Mouse (Mus musculus) megakaryocyte, adult 5-6 weeks (primary cell): ENCODE measurements at regions not wholly inside any gene's neighbourhood (a gene's known extent, or its start where the extent isn't known, plus 50 kb on each side); places are given as distances from the start of the nearest gene placed in this dataset.
A peak's percentile ranks its signal among the peaks of the same experiment; 100 is the strongest.

ENCODE experiments used
- ATAC-seq: 2 replicates; pipeline ENCODE4 v1.8.0; 2016; ENCODE audit warnings: mild to moderate bottlenecking, inconsistent platforms; ENCODE audit not compliant: poor library complexity, severe bottlenecking

DNA sequence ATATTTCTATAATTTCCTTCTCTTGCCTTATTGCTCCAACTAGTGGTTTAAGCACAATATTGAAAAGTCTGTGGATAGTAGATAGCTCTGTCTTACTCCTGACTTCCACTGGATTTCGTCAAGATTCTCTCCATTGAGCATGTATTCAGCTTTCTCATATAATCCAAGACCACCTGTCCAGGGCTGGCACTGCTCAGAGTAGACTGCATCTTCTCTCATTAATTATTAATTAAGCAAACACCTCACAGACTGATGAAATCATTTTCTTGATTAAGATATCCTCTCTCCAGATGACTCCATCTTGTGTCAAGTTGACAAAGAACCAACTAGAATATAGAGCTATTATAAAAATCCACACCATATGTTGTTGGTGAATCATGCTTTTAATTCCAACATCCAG is 310.5 kb upstream of the Tle1 start:
- no peak for ATAC-seq

DNA sequence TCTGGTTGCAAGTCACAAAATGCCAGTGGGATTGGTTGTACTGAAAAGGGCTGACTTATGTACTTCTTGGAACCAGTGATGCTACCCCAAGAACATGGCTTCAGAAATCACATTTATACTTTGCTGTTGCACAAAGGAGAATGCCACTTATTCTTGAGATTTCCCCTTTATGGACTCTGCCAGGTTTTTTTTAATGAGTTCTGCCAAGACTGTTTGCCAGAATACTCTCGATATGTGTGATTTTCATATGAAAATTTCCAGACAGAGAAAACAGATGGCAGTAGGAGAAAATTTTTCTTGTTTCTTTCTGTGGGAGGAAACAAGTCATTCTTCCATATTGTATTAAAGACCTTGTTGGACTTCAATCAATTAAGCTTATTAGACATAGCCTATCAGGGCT is 281.0 kb upstream of the Tle1 start:
- no peak for ATAC-seq

DNA sequence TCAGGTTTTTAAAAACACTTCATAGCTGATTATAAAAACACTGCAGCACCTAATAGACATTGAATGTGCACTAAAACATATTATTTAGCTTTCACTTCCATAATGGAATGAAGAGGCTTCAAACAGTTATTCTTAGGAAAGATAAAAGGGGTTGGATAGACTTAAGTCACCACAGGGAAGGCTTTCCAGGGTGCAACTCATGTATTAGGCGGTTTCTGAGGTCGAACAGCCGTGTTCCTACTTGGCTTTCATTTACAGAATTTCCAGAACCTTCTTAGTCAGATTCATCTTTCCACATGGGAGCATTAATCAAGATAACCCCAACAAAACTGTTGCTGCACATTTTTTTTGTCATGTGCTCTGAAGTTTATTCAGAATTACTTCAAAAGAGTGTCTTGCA is 279.8 kb upstream of the Tle1 start:
- no peak for ATAC-seq

DNA sequence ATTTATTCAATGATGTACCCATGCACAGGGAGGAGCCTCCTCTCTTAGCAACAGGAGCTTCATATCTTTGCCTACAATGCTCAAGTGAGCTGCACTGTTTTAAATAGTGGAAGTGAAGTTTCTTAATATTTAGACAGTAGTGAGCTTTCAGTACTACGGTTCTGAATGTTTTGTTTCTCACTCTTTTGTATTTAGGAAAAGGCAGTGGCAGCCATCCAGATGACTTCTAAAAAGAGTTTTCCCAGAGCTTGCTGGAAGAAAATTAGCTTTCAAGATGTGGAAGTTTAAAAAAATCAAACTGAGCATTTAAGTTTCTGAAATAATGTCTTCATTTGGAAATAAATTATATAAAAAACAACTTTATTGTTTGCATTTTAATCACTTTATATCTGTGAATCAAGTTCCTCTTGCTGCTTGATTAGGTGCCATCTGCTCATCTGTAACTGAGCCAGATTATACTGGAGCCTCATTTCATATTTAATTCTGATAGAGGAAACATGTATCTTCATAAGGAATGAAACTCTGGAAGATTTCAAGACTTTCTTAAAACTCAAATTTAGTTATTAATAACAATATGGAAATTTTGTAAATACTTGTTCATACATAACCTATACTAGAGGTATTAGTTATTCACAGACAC is 268.6 kb upstream of the Tle1 start:
- no peak for ATAC-seq

DNA sequence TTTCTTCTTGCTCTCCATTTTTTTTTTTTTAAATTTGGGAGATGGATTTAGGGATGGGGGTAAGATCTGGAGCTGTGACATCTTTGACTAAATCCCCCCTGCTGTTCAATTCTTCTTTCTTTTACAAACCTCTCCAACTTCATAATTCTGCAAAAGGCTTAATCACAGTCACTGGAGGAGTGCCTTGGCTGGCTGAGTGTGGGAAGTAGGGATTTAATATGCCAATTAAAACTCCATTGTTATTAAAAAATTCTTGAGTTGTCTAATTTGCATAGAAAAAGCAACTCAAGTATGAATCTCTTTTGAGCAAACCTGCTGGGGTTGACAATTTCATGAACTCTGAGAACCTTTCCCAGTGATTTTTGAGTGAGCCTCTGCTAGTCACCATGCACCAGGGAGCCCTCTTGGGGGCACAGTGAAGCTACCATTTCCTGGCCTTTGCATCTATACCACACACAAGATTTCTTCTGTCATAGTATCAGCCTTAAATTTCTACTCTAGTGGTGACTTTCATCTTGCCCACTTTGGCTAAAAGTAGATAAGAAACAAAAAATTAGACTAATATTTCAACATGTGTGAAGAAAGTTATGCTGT is 243.6 kb upstream of the Tle1 start:
- ATAC-seq, result no peak

DNA sequence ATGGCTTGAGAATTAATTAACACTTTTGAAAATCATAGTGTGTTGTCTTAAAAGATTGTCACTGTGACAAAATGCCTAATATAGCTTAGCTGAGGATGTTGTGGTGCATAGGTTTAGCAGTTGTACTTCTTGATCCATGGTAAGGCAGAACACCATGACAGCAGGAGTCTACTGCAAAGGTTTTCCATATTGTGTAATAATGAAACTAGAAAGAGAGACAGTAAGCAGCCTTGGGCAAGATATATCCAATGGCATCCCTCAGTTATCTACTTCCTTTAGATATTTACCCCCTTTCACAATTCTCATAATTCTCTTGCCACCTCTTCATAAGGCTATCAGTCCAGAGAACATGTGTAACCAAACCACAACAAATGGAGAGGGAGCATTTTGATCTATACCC is 236.6 kb upstream of the Tle1 start:
- peak; percentile 90 for ATAC-seq

DNA sequence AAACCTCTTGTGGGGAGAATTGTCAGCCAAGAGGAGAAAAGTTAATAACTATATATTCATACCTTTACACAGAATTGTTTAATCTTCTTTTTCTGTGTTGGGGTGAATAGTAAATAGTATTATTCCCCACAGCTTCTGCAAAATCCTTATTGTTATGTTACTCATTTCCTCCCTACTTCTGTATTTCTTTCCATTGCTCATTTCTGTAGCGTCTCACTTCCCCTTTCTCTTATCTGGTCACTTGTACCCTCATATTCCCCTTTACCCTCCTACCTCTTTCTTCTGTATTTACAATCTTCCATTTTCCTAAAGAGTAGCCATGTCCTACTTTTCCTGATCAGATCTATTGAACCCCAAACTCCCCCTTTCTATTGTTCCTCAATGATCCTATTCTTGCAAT is 224.6 kb upstream of the Tle1 start:
- ATAC-seq, result peak; percentile 96

DNA sequence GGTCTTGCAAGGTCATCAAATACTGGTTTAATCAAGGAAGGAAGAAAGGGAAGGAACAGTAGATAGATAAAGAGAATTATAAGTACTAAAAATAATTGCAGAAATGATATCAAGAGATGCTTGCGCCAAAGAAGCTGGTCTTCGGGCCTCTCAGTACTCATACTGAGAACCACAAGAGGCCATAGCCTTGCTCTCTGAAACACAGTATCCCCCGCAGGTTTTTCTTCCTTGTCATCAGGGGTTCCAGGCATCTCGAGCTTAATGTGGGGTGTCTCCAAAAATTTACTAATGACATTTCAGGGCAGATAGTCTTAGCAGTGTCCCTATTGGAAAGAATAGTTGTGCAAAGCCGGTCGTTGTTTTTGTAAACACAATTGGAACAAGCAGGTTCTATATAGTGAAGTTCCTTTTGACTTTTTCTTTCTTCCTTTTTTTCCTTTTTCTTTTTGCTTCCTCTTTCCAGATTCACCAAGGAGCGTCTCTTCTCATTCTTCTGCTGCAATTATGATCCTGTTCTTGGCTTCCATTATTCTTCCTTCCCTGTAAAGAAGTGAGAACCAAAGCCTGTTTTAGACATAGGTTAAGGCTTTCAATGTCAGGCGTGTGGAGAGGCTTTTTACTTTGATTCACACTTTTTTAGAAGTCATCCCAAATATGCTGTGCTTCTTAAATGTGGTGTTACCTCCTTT is 211.5 kb upstream of the Tle1 start:
- peak; percentile 53 for ATAC-seq

DNA sequence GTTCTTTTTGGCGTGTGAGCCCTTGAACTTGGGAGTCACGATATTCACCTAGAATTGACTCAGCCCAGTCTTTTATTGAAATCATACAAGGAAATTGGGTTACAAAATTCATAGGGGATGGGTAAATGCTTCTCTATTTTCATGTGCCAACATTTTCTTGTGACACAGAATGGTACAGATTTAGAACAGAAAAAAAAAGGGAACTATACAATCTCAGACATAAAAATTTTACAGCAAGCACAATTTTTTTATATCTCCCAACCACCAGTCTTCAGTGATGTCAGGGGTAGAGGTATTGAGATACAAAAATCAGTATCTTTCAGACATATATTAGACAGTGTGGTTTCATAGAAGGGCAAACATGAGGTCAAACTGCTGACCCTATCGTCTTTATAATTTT is 210.6 kb upstream of the Tle1 start:
- peak; percentile 58 for ATAC-seq

DNA sequence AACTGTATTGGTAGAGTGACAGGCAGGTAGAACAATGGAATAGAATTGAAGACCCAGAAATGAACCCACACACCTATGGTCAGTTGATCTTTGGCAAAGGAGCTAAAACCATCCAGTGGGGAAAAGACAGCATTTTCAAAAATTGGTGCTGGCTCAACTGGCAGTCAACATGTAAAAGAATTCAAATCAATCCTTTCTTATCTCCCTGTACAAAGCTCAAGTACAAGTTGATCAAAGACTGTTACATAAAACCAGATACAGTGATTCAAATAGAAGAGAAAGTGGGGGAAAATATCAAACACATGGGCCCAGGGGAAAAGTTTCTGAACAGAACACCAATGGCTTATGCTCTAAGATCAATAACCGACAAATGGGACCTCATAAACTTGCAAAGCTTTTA is 200.0 kb upstream of the Tle1 start:
- no peak for ATAC-seq

DNA sequence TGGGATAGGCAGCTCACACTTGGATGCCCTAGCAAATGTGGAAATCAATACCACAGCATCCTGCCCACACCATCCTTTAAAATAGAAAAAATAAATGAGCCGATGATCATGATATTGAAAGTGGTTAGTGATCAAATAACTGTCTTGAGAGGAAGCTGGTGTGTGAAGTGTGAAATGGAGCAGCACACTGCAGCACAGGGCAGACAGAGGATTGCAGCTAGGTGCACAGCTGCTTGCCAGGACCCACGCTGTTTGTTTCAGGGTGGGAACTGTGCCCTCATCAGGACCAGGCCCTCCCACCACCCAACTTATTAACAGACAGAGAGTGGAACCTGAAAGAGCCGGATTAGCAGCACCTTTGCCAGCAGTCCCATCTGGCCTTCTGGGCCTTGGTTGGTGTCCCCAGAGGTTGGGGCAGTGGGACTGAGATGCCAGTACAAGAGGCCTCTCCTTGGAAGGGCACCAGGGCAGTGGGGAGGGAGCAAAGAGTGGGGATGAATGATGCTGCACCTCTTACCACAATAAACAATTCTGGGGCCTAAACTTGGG is 191.2 kb upstream of the Tle1 start:
- ATAC-seq, result no peak

DNA sequence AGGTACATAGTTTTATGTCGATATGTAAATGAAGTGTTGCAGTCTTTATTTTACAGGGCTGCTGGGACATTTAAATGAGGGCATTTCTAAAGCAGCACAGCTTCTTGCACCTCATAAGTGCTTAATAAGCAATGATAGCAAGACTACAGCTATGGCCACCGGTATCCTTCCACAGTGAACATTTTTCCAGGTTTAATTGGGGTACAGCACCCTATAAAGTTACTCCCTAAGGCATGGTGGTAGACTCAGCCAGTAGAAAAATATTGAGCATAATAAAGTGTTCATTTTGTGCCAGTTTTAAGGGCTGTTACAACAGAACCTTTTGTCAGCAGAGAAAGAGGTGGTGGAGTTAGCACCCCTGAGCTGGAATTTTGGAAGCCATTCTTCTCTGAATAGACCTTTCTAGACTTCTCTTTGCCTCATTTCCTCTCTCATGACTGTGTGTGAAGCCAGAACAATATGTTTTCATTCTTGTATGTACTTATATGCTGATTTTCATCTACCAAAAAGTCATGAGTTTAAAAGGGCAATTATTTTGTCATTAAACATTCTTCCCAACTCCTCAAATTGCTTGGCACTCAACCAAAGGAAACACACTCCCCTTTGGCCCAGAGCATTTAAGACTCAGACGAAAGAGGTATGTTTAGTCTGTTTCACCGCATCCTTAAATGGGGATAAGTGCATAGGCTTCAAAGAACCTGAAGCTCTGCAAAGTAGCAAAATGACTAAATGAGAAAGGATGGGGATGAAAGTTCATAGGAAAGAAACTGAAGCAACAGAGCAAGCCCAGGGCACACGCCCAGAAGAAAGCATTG is 189.3 kb upstream of the Tle1 start:
- no peak for ATAC-seq

DNA sequence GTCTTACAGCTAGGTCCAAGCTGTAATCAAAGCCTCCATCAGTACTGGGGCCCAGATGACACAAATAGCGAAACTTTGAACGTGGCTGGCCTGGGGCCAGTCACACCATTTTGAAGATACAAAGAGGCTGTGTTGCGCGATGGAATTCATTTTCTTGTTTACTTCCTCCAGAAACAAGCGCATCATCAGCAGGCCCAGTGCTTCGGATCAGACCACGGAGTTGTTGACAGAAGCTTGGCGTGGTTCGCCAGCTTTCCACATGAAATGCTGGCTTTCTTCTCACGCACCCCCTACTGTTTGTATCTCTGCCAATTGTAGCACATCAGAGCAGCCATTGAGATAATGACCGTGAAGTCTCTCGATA is 184.2 kb upstream of the Tle1 start:
- ATAC-seq, result no peak

DNA sequence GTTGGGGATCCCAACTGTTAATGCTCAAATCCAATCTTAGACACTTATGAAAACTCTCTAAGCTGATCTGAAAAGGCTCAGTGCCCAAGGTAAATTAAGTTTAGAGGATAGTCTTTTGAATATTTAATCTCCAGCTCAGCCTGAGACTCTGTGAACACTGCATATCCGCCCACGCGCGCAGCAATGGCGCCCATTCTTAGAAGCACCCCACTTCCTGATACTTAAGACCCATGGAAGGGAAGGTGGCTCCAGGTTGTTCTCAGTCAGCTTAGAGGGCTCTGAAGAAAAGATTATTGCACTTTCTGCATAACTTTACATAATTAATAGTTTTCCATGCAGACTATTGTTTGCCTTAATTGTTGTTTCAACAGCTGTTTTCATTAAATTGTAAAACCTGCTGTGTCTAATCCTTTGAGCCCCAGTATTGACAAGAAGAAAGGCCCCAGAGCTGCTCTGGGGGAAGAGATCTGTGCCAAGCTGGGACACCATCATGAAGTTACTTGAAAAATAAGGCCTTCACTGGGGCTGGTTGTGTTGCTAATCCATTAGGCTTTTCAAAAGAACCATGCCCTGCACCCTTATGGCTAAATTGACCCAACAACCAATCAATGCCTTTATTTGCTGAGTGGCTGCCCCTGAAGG is 183.7 kb upstream of the Tle1 start:
- ATAC-seq, result no peak

DNA sequence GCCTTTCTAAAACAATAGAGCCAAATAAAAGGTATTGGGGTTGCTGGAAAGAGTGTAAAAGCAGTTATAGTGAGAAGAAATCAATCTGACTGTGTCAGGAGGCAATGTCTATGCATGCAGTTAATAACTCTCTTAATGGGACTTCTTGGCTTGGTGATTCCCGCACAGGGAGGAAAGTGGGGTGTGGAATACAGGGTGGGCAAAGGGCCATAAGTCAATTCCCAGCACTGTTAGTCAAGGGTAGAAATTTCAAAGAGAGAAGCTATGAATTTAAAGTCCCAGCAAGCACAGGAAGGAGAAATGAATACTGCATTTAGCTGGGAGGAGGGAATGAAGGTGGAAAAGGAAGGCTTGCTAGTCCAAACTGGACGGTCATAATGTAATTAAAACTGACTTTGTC is 183.0 kb upstream of the Tle1 start:
- ATAC-seq, result no peak

DNA sequence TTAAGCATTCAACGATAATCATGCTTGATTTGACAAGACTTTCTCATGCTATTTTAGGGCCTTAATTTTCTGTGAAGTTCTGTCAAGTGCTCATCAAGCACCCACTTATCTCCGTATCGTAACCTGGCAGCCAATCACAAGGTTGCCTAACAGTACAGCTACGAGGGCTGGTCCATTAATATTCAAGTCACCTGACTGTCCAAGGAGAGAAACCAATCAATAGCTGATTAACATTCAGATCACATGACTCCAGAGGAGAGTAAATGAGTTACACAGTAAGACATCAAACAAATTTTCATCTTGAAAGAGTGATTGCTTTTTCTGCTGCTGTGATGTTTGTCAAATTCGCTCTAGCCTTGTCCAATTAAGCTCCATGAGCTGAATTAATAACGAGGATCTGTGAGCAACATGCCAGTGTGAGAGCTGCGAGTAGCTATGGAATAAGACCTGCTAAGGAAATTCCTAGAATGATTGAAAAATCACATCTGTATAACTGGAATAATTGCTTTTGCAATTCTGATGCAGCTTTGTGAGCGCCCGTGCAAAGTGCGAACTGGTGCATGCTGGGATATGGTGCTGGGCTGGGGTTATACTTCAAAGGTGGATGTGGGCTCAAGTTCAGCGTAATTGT is 181.9 kb upstream of the Tle1 start:
- ATAC-seq, result no peak

DNA sequence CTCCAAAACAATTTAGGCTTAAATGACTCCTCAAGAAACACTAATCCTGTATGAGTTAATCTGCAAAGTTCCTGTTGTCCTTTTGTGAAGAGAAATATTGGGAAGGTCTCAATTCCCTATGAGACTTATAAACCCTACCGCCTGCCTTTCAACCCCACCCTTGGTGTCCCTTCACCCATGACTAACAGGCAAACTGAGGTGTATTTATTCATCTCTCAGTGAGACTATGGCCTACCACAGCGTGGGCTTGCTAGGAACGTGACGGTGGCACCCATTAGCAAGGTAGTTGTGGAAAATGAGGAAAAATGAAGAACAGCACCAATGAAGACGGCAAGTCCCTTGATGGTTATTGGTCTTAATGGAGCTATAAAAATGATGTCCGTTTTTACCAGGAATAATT is 181.0 kb upstream of the Tle1 start:
- no peak for ATAC-seq

DNA sequence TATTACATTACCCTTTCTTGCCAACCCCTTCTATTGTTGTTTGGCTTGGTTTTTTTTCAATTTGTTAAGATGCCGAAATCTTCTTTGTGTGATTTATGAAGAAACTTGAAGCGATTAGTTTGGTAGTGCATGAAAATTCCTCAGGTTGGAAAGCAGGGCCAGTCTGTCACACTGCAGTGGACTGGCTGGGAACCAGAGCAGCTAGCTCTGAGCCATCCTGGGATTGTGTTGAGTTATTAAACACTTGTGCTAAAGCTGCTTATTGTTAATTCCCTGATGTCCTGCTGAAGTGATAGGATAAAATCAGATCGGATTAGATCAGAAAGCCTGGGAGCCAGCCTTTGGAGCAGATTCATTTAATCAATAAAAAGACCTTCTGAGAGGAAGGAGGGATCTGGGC is 180.4 kb upstream of the Tle1 start:
- no peak for ATAC-seq

DNA sequence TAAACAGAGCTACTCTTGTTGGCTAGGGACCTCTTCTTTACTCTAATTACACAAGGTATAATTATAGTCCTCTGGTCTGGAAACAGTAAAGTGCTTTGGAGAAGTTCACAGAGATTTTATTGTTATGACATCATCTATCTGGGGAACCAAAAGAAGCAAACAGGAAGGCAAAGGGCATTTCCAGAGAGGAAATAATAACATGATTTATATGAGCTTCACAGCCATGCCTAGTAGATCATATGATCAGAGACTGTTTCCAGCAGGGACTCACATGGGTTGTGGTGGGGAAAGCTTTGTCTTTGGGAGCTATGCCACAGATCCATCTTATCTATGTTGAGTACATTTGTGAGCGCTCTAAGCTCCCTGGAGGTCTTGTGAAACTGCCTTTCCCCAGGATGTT is 178.8 kb upstream of the Tle1 start:
- peak; percentile 56 for ATAC-seq

DNA sequence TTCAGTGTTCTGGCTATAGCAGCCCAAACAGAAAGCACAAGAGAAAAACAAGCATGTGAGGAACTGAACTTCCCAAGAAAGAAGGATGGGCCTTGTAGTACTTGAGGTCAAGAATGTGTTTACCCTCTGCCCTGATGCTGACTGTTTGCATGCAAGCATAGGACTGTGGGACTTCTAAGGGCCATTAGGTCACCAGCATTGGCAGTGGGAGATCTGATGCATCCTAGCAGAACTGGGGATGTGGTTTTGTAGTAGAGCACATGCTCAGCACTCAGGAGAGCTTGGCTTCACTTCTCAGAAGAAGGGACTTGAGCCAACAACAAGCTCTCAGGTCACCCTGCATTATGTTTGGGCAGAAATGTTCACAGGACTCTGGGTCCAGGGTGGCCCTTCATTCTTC is 178.3 kb upstream of the Tle1 start:
- no peak for ATAC-seq

DNA sequence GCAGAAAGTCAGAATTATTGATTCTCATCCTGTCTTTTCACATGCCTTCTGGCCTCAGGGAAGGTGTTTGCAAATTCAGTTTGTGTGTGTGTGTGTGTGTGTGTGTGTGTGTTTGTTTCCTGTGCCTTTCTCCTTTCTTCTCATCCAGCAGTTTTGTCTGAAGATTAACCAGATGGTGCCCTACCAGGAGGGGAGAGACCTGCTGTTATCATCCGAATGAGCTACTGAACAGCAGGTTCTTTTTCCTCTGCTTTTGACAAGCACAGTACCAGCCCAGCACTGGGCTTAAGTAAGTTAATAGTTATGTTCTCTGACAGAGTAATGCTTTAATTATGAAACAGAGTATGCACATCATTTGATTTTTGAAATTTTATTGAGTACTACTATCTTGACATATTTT is 176.8 kb upstream of the Tle1 start:
- ATAC-seq, result no peak
